Mouse (Mus musculus): ENCODE results near the gene Fgfr2. TPM values are rescaled to one million over a fixed set of nuclear protein-coding genes. Genes with fewer than 3 reads are reported as not detected.

Gene Fgfr2
- polyA plus RNA-seq, 1 experiment from 2014 or later = 24.9 TPM

DNA sequence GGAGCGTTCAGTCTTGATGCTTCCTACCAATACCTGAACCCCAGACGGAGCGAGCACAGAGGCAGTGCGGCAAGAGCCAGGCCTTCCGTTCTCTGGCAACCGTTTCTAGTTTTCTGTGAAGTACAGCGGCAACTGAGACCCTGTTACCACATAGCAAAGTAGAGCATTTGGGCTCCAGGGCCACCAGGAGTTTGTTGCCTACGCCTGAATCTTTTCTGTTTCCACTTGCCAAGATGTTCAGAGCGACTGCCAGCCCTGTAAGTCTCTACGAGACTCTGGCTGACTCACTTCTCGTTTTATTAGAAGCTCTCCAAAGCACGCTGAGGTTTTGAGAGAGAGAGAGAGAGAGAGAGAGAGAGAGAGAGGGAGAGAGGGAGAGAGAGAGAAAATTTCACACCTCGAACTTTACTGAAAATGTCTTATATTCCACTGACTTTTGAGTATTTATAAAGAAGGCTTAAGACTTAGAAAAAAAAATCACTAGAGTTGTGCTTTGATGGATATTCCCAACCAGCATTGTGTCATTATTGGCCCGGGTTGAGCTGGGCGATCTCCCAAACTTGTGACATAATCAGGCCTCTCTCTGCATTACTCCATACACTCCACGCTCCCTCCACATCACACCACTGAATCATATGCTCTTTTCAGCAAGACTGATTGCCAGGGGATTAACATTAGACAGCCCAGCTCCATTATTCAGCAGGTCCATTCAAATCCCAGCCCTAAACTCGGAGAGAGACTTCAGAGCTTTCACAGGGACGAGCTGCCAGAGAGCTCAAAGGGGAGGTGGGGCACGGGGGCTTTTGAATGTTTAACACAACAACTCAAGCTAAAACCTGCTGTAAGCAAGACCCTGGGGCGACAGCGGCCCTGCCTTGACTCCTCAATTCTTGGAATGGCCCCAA, 2907.6 kb downstream of the Fgfr2 start:
- no peaks in the 10 kb centered on the region for H3K36me3 ChIP-seq (ENCODE audit: control insufficient read depth, insufficient read depth, low read length)
- H3K27ac ChIP-seq (ENCODE audit: low read depth, low read length) = no peak overlapping the region
- 64% methylated on average over 21 of the region's 21 CpGs for WGBS (ENCODE audit: insufficient replicate concordance)
- H3K27me3 ChIP-seq (ENCODE audit: control insufficient read depth, insufficient read depth, low read length) = no peaks in the 10 kb centered on the region
- H3K4me1 ChIP-seq (ENCODE audit: control insufficient read depth, insufficient read depth, low read length) = no peaks in the 10 kb centered on the region
- no peak overlapping the region for H3K9ac ChIP-seq (ENCODE audit: low read depth, low read length)
- H3K4me2 ChIP-seq = no peak overlapping the region
- H3K4me3 ChIP-seq (ENCODE audit: low read depth, low read length) = no peak overlapping the region
- no peak for ATAC-seq (replicated peaks; ENCODE audit: insufficient number of reproducible peaks, low FRiP score, low TSS enrichment)
- no peaks in the 10 kb centered on the region for H3K9me3 ChIP-seq (replicated peaks; ENCODE audit: control insufficient read depth, low read length)

GRCm38 (mm10) chr7:130213156-130213555, 2910.0 kb downstream of the Fgfr2 start:
- Histone ChIP-seq H3K4me2 (no peak overlapping the region), H3K9ac (ENCODE audit: low read depth, low read length) (no peak overlapping the region), H3K4me1 (ENCODE audit: control insufficient read depth, insufficient read depth, low read length) (no peaks in the 10 kb centered on the region), H3K4me3 (ENCODE audit: low read depth, low read length) (no peak overlapping the region), H3K27ac (ENCODE audit: low read depth, low read length) (no peak overlapping the region), H3K27me3 (ENCODE audit: control insufficient read depth, insufficient read depth, low read length) (no peaks in the 10 kb centered on the region), H3K9me3 (replicated peaks; ENCODE audit: control insufficient read depth, low read length) (no peaks in the 10 kb centered on the region), H3K36me3 (ENCODE audit: control insufficient read depth, insufficient read depth, low read length) (no peaks in the 10 kb centered on the region)
- 90% methylated on average over 5 of the region's 5 CpGs for WGBS (ENCODE audit: insufficient replicate concordance)
- ATAC-seq (replicated peaks; ENCODE audit: insufficient number of reproducible peaks, low FRiP score, low TSS enrichment) = no peak

GRCm38 (mm10) chr7:130211411-130211810, 2911.7 kb downstream of the Fgfr2 start:
- Histone ChIP-seq H3K9me3 (replicated peaks; ENCODE audit: control insufficient read depth, low read length) (no peaks in the 10 kb centered on the region), H3K4me3 (ENCODE audit: low read depth, low read length) (no peak overlapping the region), H3K4me1 (ENCODE audit: control insufficient read depth, insufficient read depth, low read length) (no peaks in the 10 kb centered on the region), H3K9ac (ENCODE audit: low read depth, low read length) (no peak overlapping the region), H3K4me2 (no peak overlapping the region), H3K27me3 (ENCODE audit: control insufficient read depth, insufficient read depth, low read length) (no peaks in the 10 kb centered on the region), H3K27ac (ENCODE audit: low read depth, low read length) (no peak overlapping the region), H3K36me3 (ENCODE audit: control insufficient read depth, insufficient read depth, low read length) (no peaks in the 10 kb centered on the region)
- WGBS (ENCODE audit: insufficient replicate concordance) = 59% methylated on average over 5 of the region's 5 CpGs
- no peak for ATAC-seq (replicated peaks; ENCODE audit: insufficient number of reproducible peaks, low FRiP score, low TSS enrichment)

GRCm38 (mm10) chr7:130208601-130209000, 2914.5 kb downstream of the Fgfr2 start:
- H3K4me2 ChIP-seq = no peak overlapping the region
- H3K36me3 ChIP-seq (ENCODE audit: control insufficient read depth, insufficient read depth, low read length) = no peaks in the 10 kb centered on the region
- H3K4me3 ChIP-seq (ENCODE audit: low read depth, low read length) = no peak overlapping the region
- no peak for ATAC-seq (replicated peaks; ENCODE audit: insufficient number of reproducible peaks, low FRiP score, low TSS enrichment)
- H3K27ac ChIP-seq (ENCODE audit: low read depth, low read length) = no peak overlapping the region
- no peaks in the 10 kb centered on the region for H3K9me3 ChIP-seq (replicated peaks; ENCODE audit: control insufficient read depth, low read length)
- WGBS (ENCODE audit: insufficient replicate concordance) = 89% methylated on average over 4 of the region's 4 CpGs
- H3K4me1 ChIP-seq (ENCODE audit: control insufficient read depth, insufficient read depth, low read length) = peaks cover 3% of the 10 kb centered on the region; the same call in 1 of the 2 replicates
- H3K27me3 ChIP-seq (ENCODE audit: control insufficient read depth, insufficient read depth, low read length) = no peaks in the 10 kb centered on the region
- H3K9ac ChIP-seq (ENCODE audit: low read depth, low read length) = no peak overlapping the region

GRCm38 (mm10) chr7:130206181-130206582, 2917.0 kb downstream of the Fgfr2 start:
- WGBS (ENCODE audit: insufficient replicate concordance) = 36% methylated on average over 6 of the region's 6 CpGs
- Histone ChIP-seq H3K27ac (ENCODE audit: low read depth, low read length) (no peak overlapping the region), H3K4me2 (no peak overlapping the region), H3K4me1 (ENCODE audit: control insufficient read depth, insufficient read depth, low read length) (peaks cover 3% of the 10 kb centered on the region; the same call in 1 of the 2 replicates), H3K36me3 (ENCODE audit: control insufficient read depth, insufficient read depth, low read length) (no peaks in the 10 kb centered on the region), H3K27me3 (ENCODE audit: control insufficient read depth, insufficient read depth, low read length) (no peaks in the 10 kb centered on the region), H3K9me3 (replicated peaks; ENCODE audit: control insufficient read depth, low read length) (no peaks in the 10 kb centered on the region), H3K9ac (ENCODE audit: low read depth, low read length) (no peak overlapping the region), H3K4me3 (ENCODE audit: low read depth, low read length) (no peak overlapping the region)
- ATAC-seq (replicated peaks; ENCODE audit: insufficient number of reproducible peaks, low FRiP score, low TSS enrichment) = no peak

DNA sequence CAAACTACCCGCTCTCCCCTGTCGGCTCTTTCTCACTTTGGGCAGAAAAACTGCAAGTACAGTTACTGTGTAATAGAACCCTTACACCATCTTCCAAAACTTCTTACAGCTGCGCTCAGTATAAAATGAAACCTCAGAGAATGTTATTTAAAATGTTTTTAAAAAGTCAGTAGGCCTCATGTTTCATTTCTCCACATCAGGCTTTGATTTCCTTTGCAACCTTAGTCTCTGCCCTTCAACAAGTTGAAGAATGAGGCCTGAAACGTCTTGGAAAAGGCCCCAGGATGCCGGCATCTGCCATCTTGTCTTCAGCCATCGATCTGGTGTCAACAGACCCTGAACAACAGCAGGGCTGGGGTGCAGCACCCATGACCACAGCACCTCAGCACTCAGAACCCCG, 2918.0 kb downstream of the Fgfr2 start:
- ATAC-seq (replicated peaks; ENCODE audit: insufficient number of reproducible peaks, low FRiP score, low TSS enrichment) = no peak
- Histone ChIP-seq H3K27ac (ENCODE audit: low read depth, low read length) (no peak overlapping the region), H3K4me3 (ENCODE audit: low read depth, low read length) (no peak overlapping the region), H3K9ac (ENCODE audit: low read depth, low read length) (no peak overlapping the region), H3K4me2 (no peak overlapping the region), H3K4me1 (ENCODE audit: control insufficient read depth, insufficient read depth, low read length) (peaks cover 3% of the 10 kb centered on the region; the same call in 1 of the 2 replicates), H3K36me3 (ENCODE audit: control insufficient read depth, insufficient read depth, low read length) (no peaks in the 10 kb centered on the region), H3K9me3 (replicated peaks; ENCODE audit: control insufficient read depth, low read length) (no peaks in the 10 kb centered on the region), H3K27me3 (ENCODE audit: control insufficient read depth, insufficient read depth, low read length) (no peaks in the 10 kb centered on the region)
- 90% methylated on average over 7 of the region's 7 CpGs for WGBS (ENCODE audit: insufficient replicate concordance)

GRCm38 (mm10) chr7:130201020-130201419, 2922.1 kb downstream of the Fgfr2 start:
- 87% methylated on average over 8 of the region's 8 CpGs for WGBS (ENCODE audit: insufficient replicate concordance)
- Histone ChIP-seq H3K4me2 (no peak overlapping the region), H3K9me3 (replicated peaks; ENCODE audit: control insufficient read depth, low read length) (no peaks in the 10 kb centered on the region), H3K27me3 (ENCODE audit: control insufficient read depth, insufficient read depth, low read length) (no peaks in the 10 kb centered on the region), H3K4me3 (ENCODE audit: low read depth, low read length) (no peak overlapping the region), H3K4me1 (ENCODE audit: control insufficient read depth, insufficient read depth, low read length) (peaks cover 5% of the 10 kb centered on the region; the same call in 1 of the 2 replicates), H3K27ac (ENCODE audit: low read depth, low read length) (no peak overlapping the region), H3K9ac (ENCODE audit: low read depth, low read length) (no peak overlapping the region), H3K36me3 (ENCODE audit: control insufficient read depth, insufficient read depth, low read length) (no peaks in the 10 kb centered on the region)
- no peak for ATAC-seq (replicated peaks; ENCODE audit: insufficient number of reproducible peaks, low FRiP score, low TSS enrichment)

DNA sequence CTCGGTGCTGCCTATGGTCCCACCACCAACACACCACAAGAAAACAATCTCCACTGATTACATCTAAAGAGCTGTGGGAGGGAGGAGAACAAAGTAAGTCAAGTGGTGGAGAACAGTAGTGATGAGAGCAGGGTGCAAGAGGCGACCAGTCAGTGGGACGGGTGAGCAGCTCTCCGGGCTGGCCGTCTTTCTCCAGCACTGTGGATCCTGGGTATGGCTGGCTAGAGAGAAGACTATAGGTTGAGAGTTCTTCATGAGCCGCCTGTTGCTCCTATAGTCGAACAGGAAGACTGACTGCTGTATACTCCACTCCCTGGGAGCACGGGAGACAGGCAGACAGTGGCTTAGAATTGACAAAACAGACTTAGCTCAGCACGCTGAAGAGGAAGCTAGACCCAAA, 2923.2 kb downstream of the Fgfr2 start:
- H3K4me1 ChIP-seq (ENCODE audit: control insufficient read depth, insufficient read depth, low read length) = 0 out of 2 replicates have a peak, but pooled peaks cover 3% of the 10 kb centered on the region
- no peak overlapping the region for H3K4me2 ChIP-seq
- 81% methylated on average over 9 of the region's 9 CpGs for WGBS (ENCODE audit: insufficient replicate concordance)
- H3K27ac ChIP-seq (ENCODE audit: low read depth, low read length) = no peak overlapping the region
- H3K9me3 ChIP-seq (replicated peaks; ENCODE audit: control insufficient read depth, low read length) = no peaks in the 10 kb centered on the region
- ATAC-seq (replicated peaks; ENCODE audit: insufficient number of reproducible peaks, low FRiP score, low TSS enrichment) = no peak
- no peaks in the 10 kb centered on the region for H3K27me3 ChIP-seq (ENCODE audit: control insufficient read depth, insufficient read depth, low read length)
- H3K9ac ChIP-seq (ENCODE audit: low read depth, low read length) = no peak overlapping the region
- no peaks in the 10 kb centered on the region for H3K36me3 ChIP-seq (ENCODE audit: control insufficient read depth, insufficient read depth, low read length)
- H3K4me3 ChIP-seq (ENCODE audit: low read depth, low read length) = no peak overlapping the region

GRCm38 (mm10) chr7:130199317-130199716, 2923.8 kb downstream of the Fgfr2 start:
- no peak overlapping the region for H3K4me3 ChIP-seq (ENCODE audit: low read depth, low read length)
- no peaks in the 10 kb centered on the region for H3K36me3 ChIP-seq (ENCODE audit: control insufficient read depth, insufficient read depth, low read length)
- no peak overlapping the region for H3K27ac ChIP-seq (ENCODE audit: low read depth, low read length)
- no peaks in the 10 kb centered on the region for H3K27me3 ChIP-seq (ENCODE audit: control insufficient read depth, insufficient read depth, low read length)
- no peak overlapping the region for H3K4me2 ChIP-seq
- 0 out of 2 replicates have a peak, but pooled peaks cover 3% of the 10 kb centered on the region for H3K4me1 ChIP-seq (ENCODE audit: control insufficient read depth, insufficient read depth, low read length)
- no peak overlapping the region for H3K9ac ChIP-seq (ENCODE audit: low read depth, low read length)
- H3K9me3 ChIP-seq (replicated peaks; ENCODE audit: control insufficient read depth, low read length) = no peaks in the 10 kb centered on the region
- 70% methylated on average over 5 of the region's 5 CpGs for WGBS (ENCODE audit: insufficient replicate concordance)
- no peak for ATAC-seq (replicated peaks; ENCODE audit: insufficient number of reproducible peaks, low FRiP score, low TSS enrichment)

Data from heart, embryonic 11.5 days (tissue).